ENCODE assay signal across 19 mouse cellular contexts in the genomic region with DNA sequence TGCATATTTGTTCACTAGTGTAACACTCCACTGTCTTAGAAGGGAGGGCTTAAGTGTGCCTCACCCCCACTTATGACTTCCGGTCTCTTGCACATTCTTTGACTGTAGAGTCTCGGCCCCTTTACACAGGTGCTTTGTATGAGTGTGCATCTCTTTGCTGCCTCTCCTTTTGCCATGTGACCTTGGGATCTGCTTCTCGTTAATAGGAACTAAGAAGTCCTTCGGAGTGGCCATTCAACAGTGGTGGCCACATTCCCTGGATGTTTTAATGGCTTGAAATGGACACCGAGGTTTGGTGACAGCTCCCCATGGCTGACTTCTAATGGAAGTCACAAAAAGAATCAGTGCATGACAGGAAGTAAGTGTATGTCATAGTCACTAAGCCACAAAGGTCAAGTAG.
A peak's percentile ranks its signal among the peaks of the same experiment; 100 is the strongest.
DNase-seq lines count a peak whose midpoint lies in the region; ATAC-seq and TF ChIP-seq lines count a peak whose summit lies in the region.
"Had no signal": no experiment of that assay in that cellular context is flagged by ENCODE, and none has a peak within 500 bp of the region (broad histone marks: within the 10 kb centered on the region; RNA-seq: fewer than 3 reads in every experiment).

No protein-coding gene starts in this region.

- WGBS in heart, embryonic 10.5 days: 23% methylated on average over 5 of the region's 5 CpGs
- 39% methylated on average over 5 of the region's 5 CpGs for WGBS in intestine, postnatal 0 days
- WGBS in intestine, embryonic 16.5 days: 43% methylated on average over 5 of the region's 5 CpGs
- WGBS in liver, embryonic 15.5 days (ENCODE audit: insufficient replicate concordance): 68% methylated on average over 5 of the region's 5 CpGs
- WGBS in embryonic facial prominence, embryonic 10.5 days: 11% methylated on average over 5 of the region's 5 CpGs

- no peak for DNase-seq in heart, embryonic 10.5 days (ENCODE audit: low spot score)
- no peak for DNase-seq in heart, postnatal 4 days
- DNase-seq in liver: no peak
- DNase-seq in embryonic facial prominence, embryonic 10.5 days (ENCODE audit: low spot score): peak; percentile 35
- no peak for DNase-seq in right cerebral cortex, postnatal 36 days (ENCODE audit: low spot score in 2 of 2)
- DNase-seq: adrenal gland, postnatal 36 days; cerebellum, adult 8-10 months; gastrocnemius, postnatal 36 days; right cerebral cortex, postnatal 25 days; thymus, postnatal 25 days had no signal

- no peak overlapping the region for H3K4me3 ChIP-seq in heart, embryonic 10.5 days
- H3K4me3 ChIP-seq in intestine, postnatal 0 days (ENCODE audit: low read depth, low read length): no peak overlapping the region
- no peak overlapping the region for H3K4me3 ChIP-seq in intestine, embryonic 16.5 days (ENCODE audit: low read length)
- H3K4me3 ChIP-seq in liver, embryonic 15.5 days (replicated peaks): no peak overlapping the region
- H3K4me3 ChIP-seq in embryonic facial prominence, embryonic 10.5 days: no peak overlapping the region
- H3K4me3 ChIP-seq: forebrain, embryonic 12.5 days; neural tube, embryonic 13.5 days had no signal

- no peak overlapping the region for H3K4me2 ChIP-seq in intestine, postnatal 0 days (replicated peaks; ENCODE audit: low read depth)
- no peak overlapping the region for H3K4me2 ChIP-seq in intestine, embryonic 16.5 days (ENCODE audit: low read depth, low read length)
- no peak overlapping the region for H3K4me2 ChIP-seq in liver, embryonic 15.5 days
- H3K4me2 ChIP-seq: forebrain, embryonic 12.5 days; midbrain, embryonic 11.5 days; neural tube, embryonic 13.5 days had no signal

- no peak for TF ChIP-seq CTCF in intestine, postnatal 0 days (IDR thresholded peaks at IDR 0.05; ENCODE audit: low read depth)

- H3K4me1 ChIP-seq in heart, embryonic 10.5 days: peaks cover 73% of the 10 kb centered on the region
- H3K4me1 ChIP-seq in intestine, postnatal 0 days (replicated peaks; ENCODE audit: control insufficient read depth, insufficient read depth, low read length): peaks cover 20% of the 10 kb centered on the region; the same call in 1 of the 2 replicates
- H3K4me1 ChIP-seq in intestine, embryonic 16.5 days (ENCODE audit: control insufficient read depth, insufficient read depth, low read length): peaks cover 46% of the 10 kb centered on the region
- peaks cover 23% of the 10 kb centered on the region for H3K4me1 ChIP-seq in liver, embryonic 15.5 days (replicated peaks)
- H3K4me1 ChIP-seq in embryonic facial prominence, embryonic 10.5 days: peaks cover 92% of the 10 kb centered on the region

- H3K9me3 ChIP-seq in heart, embryonic 10.5 days: no peaks in the 10 kb centered on the region
- no peaks in the 10 kb centered on the region for H3K9me3 ChIP-seq in intestine, postnatal 0 days (ENCODE audit: control insufficient read depth)
- H3K9me3 ChIP-seq in intestine, embryonic 16.5 days (ENCODE audit: control insufficient read depth, low read length): no peaks in the 10 kb centered on the region
- no peaks in the 10 kb centered on the region for H3K9me3 ChIP-seq in liver, embryonic 15.5 days (replicated peaks)
- no peaks in the 10 kb centered on the region for H3K9me3 ChIP-seq in embryonic facial prominence, embryonic 10.5 days
- H3K9me3 ChIP-seq: forebrain, embryonic 12.5 days; neural tube, embryonic 13.5 days had no signal

- no peak for ATAC-seq in intestine, postnatal 0 days
- ATAC-seq in intestine, embryonic 16.5 days: no peak
- ATAC-seq in liver, embryonic 15.5 days (ENCODE audit: insufficient read depth): no peak
- ATAC-seq: inflammation-experienced regulatory T-cells, adult 6 months had no signal

- H3K27me3 ChIP-seq in heart, embryonic 10.5 days (ENCODE audit: insufficient read depth, poor library complexity, severe bottlenecking): no peaks in the 10 kb centered on the region
- H3K27me3 ChIP-seq in intestine, postnatal 0 days (replicated peaks; ENCODE audit: control insufficient read depth, insufficient read depth, low read length): no peaks in the 10 kb centered on the region
- no peaks in the 10 kb centered on the region for H3K27me3 ChIP-seq in intestine, embryonic 16.5 days (replicated peaks; ENCODE audit: control insufficient read depth, insufficient read depth, low read length)
- no peaks in the 10 kb centered on the region for H3K27me3 ChIP-seq in liver, embryonic 15.5 days
- 0 out of 2 replicates have a peak, but pooled peaks cover 6% of the 10 kb centered on the region for H3K27me3 ChIP-seq in embryonic facial prominence, embryonic 10.5 days (replicated peaks; ENCODE audit: low read depth, poor library complexity, severe bottlenecking)

- no peak overlapping the region for H3K9ac ChIP-seq in intestine, postnatal 0 days (ENCODE audit: low read depth, low read length)
- H3K9ac ChIP-seq in intestine, embryonic 16.5 days (ENCODE audit: low read depth, low read length): no peak overlapping the region
- no peak overlapping the region for H3K9ac ChIP-seq in liver, embryonic 15.5 days
- H3K9ac ChIP-seq: forebrain, embryonic 12.5 days; liver, embryonic 14.5 days; neural tube, embryonic 13.5 days had no signal

- H3K36me3 ChIP-seq in heart, embryonic 10.5 days: no peaks in the 10 kb centered on the region
- H3K36me3 ChIP-seq in intestine, postnatal 0 days (ENCODE audit: control insufficient read depth, insufficient read depth): no peaks in the 10 kb centered on the region
- no peaks in the 10 kb centered on the region for H3K36me3 ChIP-seq in intestine, embryonic 16.5 days (ENCODE audit: control insufficient read depth, insufficient read depth, low read length)
- H3K36me3 ChIP-seq in liver, embryonic 15.5 days (replicated peaks): no peaks in the 10 kb centered on the region
- H3K36me3 ChIP-seq in embryonic facial prominence, embryonic 10.5 days (replicated peaks): no peaks in the 10 kb centered on the region
- H3K36me3 ChIP-seq: forebrain, embryonic 12.5 days; neural tube, embryonic 13.5 days had no signal

- H3K27ac ChIP-seq in heart, embryonic 10.5 days: peak overlapping the region; percentile 88
- H3K27ac ChIP-seq in intestine, postnatal 0 days (ENCODE audit: low read depth, low read length): 0 out of 2 replicates have a peak overlapping the region, but pooled peaks have one; percentile 11
- no peak overlapping the region for H3K27ac ChIP-seq in intestine, embryonic 16.5 days (ENCODE audit: low read length)
- 0 out of 2 replicates have a peak overlapping the region, but pooled peaks have one; percentile 26 for H3K27ac ChIP-seq in liver, embryonic 15.5 days (replicated peaks)
- H3K27ac ChIP-seq in embryonic facial prominence, embryonic 10.5 days (replicated peaks): peak overlapping the region; percentile 80; the same call in 1 of the 2 replicates
- H3K27ac ChIP-seq: forebrain, embryonic 12.5 days; liver, embryonic 14.5 days; macrophage; neural tube, embryonic 13.5 days had no signal
